Mouse (Mus musculus): ENCODE data around the gene Mettl26. TPM values are rescaled to one million over a fixed set of nuclear protein-coding genes. Genes with fewer than 3 reads are reported as not detected.
A peak's percentile ranks its signal among the peaks of the same experiment; 100 is the strongest.

Mettl26 gene
- polyA plus RNA-seq, 1 experiment from 2014 or later, result 74.5 TPM

DNA sequence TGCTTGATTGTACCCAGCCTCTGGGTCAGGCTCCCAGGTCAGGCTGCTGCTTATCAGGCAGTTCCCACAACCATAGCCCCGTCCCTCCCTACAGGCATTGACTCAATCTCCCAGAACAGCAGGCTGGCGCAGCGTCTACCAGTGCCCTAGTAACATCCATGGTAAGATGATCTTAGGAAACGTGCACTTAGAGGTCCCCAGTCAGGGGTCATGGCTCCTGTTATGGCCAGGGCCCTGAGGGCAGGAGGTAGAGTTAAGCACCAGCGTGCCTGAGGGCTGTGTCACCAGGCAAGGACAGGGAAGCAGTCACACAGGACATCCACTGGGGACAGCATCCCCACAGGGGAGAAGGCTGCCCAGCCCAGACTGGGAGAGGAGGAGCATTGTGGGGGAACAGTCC is 7.4 kb downstream of the Mettl26 start:
- DNase-seq (ENCODE audit: low spot score) (no peak), ATAC-seq (replicated peaks; ENCODE audit: low FRiP score) (peak; percentile 50)
- WGBS, result 41% methylated on average over 5 of the region's 5 CpGs
- Histone ChIP-seq H3K9ac (ENCODE audit: low read depth, low read length) (0 out of 2 replicates have a peak overlapping the region, but pooled peaks have one; percentile 7), H3K4me1 (replicated peaks; ENCODE audit: control insufficient read depth, insufficient read depth, low read length) (peaks cover 30% of the 10 kb centered on the region), H3K27me3 (replicated peaks; ENCODE audit: control insufficient read depth, insufficient read depth, low read length) (no peaks in the 10 kb centered on the region), H3K36me3 (ENCODE audit: control insufficient read depth, insufficient read depth, low read length) (peaks cover 17% of the 10 kb centered on the region), H3K27ac (ENCODE audit: low read depth, low read length) (peak overlapping the region; percentile 62; the same call in 1 of the 2 replicates), H3K9me3 (ENCODE audit: control insufficient read depth, low read length) (no peaks in the 10 kb centered on the region), H3K4me2 (no peak overlapping the region), H3K4me3 (ENCODE audit: low read depth, low read length) (no peak overlapping the region)

DNA sequence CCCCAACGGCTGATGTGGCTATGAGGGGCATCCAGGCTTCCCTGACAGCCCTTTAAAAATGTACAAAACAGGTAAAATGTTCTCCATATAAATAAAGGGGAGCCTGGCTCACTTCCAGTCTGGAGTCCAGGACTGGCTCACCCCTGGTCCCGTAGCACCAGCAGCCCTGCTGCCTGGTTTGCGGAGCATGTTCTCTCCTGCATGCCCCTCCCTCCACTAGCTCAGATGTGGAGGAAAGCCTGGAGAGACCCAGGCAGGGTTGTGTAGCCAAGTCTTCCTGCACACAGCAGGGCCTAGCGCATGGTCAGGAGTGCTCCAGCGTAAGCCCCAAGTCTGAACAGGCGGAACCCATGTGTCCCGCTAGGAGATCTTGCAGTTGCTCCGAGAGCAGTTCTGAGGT is 8.4 kb downstream of the Mettl26 start:
- no peak overlapping the region for H3K4me2 ChIP-seq
- no peak for DNase-seq (ENCODE audit: low spot score)
- H3K9me3 ChIP-seq (ENCODE audit: control insufficient read depth, low read length), result no peaks in the 10 kb centered on the region
- 91% methylated on average over 8 of the region's 8 CpGs for WGBS
- peaks cover 17% of the 10 kb centered on the region for H3K36me3 ChIP-seq (ENCODE audit: control insufficient read depth, insufficient read depth, low read length)
- H3K4me1 ChIP-seq (replicated peaks; ENCODE audit: control insufficient read depth, insufficient read depth, low read length), result peaks cover 30% of the 10 kb centered on the region
- ATAC-seq (replicated peaks; ENCODE audit: low FRiP score), result no peak
- H3K4me3 ChIP-seq (ENCODE audit: low read depth, low read length), result no peak overlapping the region
- no peak overlapping the region for H3K27ac ChIP-seq (ENCODE audit: low read depth, low read length)
- H3K9ac ChIP-seq (ENCODE audit: low read depth, low read length), result no peak overlapping the region
- no peaks in the 10 kb centered on the region for H3K27me3 ChIP-seq (replicated peaks; ENCODE audit: control insufficient read depth, insufficient read depth, low read length)

DNA sequence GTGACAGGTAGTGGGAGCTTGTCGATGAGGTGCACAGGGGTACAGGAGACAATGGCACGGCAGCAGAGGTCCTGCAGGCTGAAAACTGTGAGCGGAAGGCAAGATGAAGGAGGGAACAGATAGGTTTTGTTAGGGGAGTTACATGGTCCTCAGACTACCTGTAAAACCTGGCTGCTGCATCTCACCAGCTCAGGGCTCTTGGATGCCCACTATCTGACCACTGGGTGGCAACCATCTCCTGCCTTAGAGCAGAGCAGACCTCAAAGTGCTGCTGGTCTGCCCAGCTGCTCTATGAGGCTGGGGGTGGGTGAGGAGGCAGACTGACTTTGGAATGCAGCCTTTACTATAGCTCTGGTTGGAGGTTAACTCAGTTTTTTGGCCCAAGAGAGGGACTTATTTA is 8.9 kb downstream of the Mettl26 start:
- Histone ChIP-seq H3K4me2 (no peak overlapping the region), H3K27ac (ENCODE audit: low read depth, low read length) (no peak overlapping the region), H3K9me3 (ENCODE audit: control insufficient read depth, low read length) (no peaks in the 10 kb centered on the region), H3K9ac (ENCODE audit: low read depth, low read length) (no peak overlapping the region), H3K27me3 (replicated peaks; ENCODE audit: control insufficient read depth, insufficient read depth, low read length) (no peaks in the 10 kb centered on the region), H3K4me3 (ENCODE audit: low read depth, low read length) (no peak overlapping the region), H3K4me1 (replicated peaks; ENCODE audit: control insufficient read depth, insufficient read depth, low read length) (peaks cover 28% of the 10 kb centered on the region), H3K36me3 (ENCODE audit: control insufficient read depth, insufficient read depth, low read length) (peaks cover 16% of the 10 kb centered on the region)
- WGBS, result 92% methylated on average over 3 of the region's 3 CpGs
- ATAC-seq (replicated peaks; ENCODE audit: low FRiP score), result no peak
- DNase-seq (ENCODE audit: low spot score), result no peak

DNA sequence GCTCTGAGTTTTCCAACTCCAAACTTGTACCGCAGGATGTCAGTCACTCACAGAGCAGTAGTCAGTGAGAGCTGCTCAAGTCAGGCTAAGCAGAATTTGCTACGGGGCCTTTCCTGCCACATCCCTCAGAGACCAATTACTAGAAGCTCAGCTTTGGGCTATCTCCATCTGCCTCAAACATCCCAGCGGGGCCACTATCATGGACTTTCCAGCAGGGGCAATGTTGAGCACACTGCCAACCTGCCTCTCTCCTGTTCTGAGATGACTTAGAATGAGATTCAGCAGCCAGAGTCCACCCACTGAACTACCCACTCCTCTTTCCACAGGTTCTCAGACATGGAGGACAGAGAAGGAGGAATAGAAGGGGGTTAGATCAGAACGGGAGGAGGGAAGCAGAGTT is 10.8 kb downstream of the Mettl26 start:
- 62% methylated on average over 4 of the region's 4 CpGs for WGBS
- Histone ChIP-seq H3K4me2 (no peak overlapping the region), H3K27ac (ENCODE audit: low read depth, low read length) (no peak overlapping the region), H3K9me3 (ENCODE audit: control insufficient read depth, low read length) (no peaks in the 10 kb centered on the region), H3K27me3 (replicated peaks; ENCODE audit: control insufficient read depth, insufficient read depth, low read length) (no peaks in the 10 kb centered on the region), H3K4me3 (ENCODE audit: low read depth, low read length) (no peak overlapping the region), H3K4me1 (replicated peaks; ENCODE audit: control insufficient read depth, insufficient read depth, low read length) (peaks cover 19% of the 10 kb centered on the region), H3K9ac (ENCODE audit: low read depth, low read length) (no peak overlapping the region), H3K36me3 (ENCODE audit: control insufficient read depth, insufficient read depth, low read length) (peaks cover 14% of the 10 kb centered on the region)
- DNase-seq (ENCODE audit: low spot score), result no peak
- ATAC-seq (replicated peaks; ENCODE audit: low FRiP score), result 0 out of 2 replicates have a peak, but pooled peaks have one; percentile 30

DNA sequence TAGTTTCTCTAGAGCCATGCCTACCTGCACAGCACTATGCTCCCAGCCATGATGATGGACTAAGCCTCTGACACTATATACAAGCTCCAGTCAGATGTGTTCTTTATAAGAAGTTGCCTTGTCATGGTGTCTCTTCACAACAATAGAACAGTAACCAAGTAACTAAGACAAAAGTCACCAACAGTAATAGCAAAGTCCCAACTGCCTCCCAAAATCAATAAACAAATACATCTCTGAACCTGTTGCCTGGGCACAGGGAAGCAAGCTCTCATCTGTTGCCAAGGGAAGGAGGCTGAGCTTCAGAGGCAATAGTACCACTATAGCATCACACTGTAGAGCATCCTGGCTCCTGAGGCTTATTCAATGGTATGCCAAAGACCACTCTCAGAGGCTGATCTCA is 11.9 kb downstream of the Mettl26 start:
- Histone ChIP-seq H3K36me3 (ENCODE audit: control insufficient read depth, insufficient read depth, low read length) (peaks cover 14% of the 10 kb centered on the region), H3K9me3 (ENCODE audit: control insufficient read depth, low read length) (no peaks in the 10 kb centered on the region), H3K27ac (ENCODE audit: low read depth, low read length) (no peak overlapping the region), H3K27me3 (replicated peaks; ENCODE audit: control insufficient read depth, insufficient read depth, low read length) (no peaks in the 10 kb centered on the region), H3K9ac (ENCODE audit: low read depth, low read length) (no peak overlapping the region), H3K4me3 (ENCODE audit: low read depth, low read length) (no peak overlapping the region), H3K4me2 (no peak overlapping the region), H3K4me1 (replicated peaks; ENCODE audit: control insufficient read depth, insufficient read depth, low read length) (peaks cover 8% of the 10 kb centered on the region)
- no peak for ATAC-seq (replicated peaks; ENCODE audit: low FRiP score)
- DNase-seq (ENCODE audit: low spot score), result no peak

DNA sequence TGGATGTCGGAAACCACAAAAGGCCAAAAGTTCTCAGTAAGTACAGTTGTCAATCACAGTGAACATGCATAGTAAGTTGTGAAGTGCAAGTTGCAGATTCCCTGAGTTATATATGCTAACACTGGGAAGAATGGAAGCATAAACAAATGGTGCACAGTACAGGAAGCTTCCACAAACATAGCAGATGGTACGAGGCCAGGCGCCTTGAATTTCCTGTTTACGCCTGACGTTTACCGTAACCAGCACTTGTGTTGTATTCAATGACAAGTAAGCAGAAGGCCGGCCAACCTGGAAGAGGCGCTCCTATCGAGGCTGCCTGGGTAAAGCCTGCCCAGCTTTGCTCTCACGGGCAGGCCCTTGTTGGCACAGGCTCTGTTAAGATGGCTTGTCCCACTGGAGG is 12.6 kb downstream of the Mettl26 start:
- DNase-seq (ENCODE audit: low spot score), result no peak
- no peaks in the 10 kb centered on the region for H3K9me3 ChIP-seq (ENCODE audit: control insufficient read depth, low read length)
- 73% methylated on average over 10 of the region's 10 CpGs for WGBS
- ATAC-seq (replicated peaks; ENCODE audit: low FRiP score), result no peak
- H3K4me1 ChIP-seq (replicated peaks; ENCODE audit: control insufficient read depth, insufficient read depth, low read length), result peaks cover 1% of the 10 kb centered on the region
- H3K27me3 ChIP-seq (replicated peaks; ENCODE audit: control insufficient read depth, insufficient read depth, low read length), result no peaks in the 10 kb centered on the region
- H3K36me3 ChIP-seq (ENCODE audit: control insufficient read depth, insufficient read depth, low read length), result peaks cover 14% of the 10 kb centered on the region
- no peak overlapping the region for H3K4me3 ChIP-seq (ENCODE audit: low read depth, low read length)
- H3K27ac ChIP-seq (ENCODE audit: low read depth, low read length), result no peak overlapping the region
- H3K4me2 ChIP-seq, result no peak overlapping the region
- no peak overlapping the region for H3K9ac ChIP-seq (ENCODE audit: low read depth, low read length)

GRCm38 (mm10) chr17:25888837-25889236 is 14.0 kb downstream of the Mettl26 start:
- H3K27me3 ChIP-seq (replicated peaks; ENCODE audit: control insufficient read depth, insufficient read depth, low read length), result no peaks in the 10 kb centered on the region
- H3K36me3 ChIP-seq (ENCODE audit: control insufficient read depth, insufficient read depth, low read length), result peaks cover 7% of the 10 kb centered on the region
- no peak overlapping the region for H3K4me2 ChIP-seq
- no peak overlapping the region for H3K27ac ChIP-seq (ENCODE audit: low read depth, low read length)
- H3K4me1 ChIP-seq (replicated peaks; ENCODE audit: control insufficient read depth, insufficient read depth, low read length), result no peaks in the 10 kb centered on the region
- ATAC-seq (replicated peaks; ENCODE audit: low FRiP score), result no peak
- no peak for DNase-seq (ENCODE audit: low spot score)
- H3K4me3 ChIP-seq (ENCODE audit: low read depth, low read length), result no peak overlapping the region
- no peak overlapping the region for H3K9ac ChIP-seq (ENCODE audit: low read depth, low read length)
- WGBS, result 82% methylated on average over 3 of the region's 3 CpGs
- no peaks in the 10 kb centered on the region for H3K9me3 ChIP-seq (ENCODE audit: control insufficient read depth, low read length)

GRCm38 (mm10) chr17:25893975-25894617 is 19.2 kb downstream of the Mettl26 start:
- H3K4me2 ChIP-seq, result no peak overlapping the region
- no peaks in the 10 kb centered on the region for H3K9me3 ChIP-seq (ENCODE audit: control insufficient read depth, low read length)
- no peaks in the 10 kb centered on the region for H3K36me3 ChIP-seq (ENCODE audit: control insufficient read depth, insufficient read depth, low read length)
- no peak overlapping the region for H3K27ac ChIP-seq (ENCODE audit: low read depth, low read length)
- no peak for DNase-seq (ENCODE audit: low spot score)
- no peak overlapping the region for H3K9ac ChIP-seq (ENCODE audit: low read depth, low read length)
- H3K27me3 ChIP-seq (replicated peaks; ENCODE audit: control insufficient read depth, insufficient read depth, low read length), result no peaks in the 10 kb centered on the region
- peaks cover 14% of the 10 kb centered on the region for H3K4me1 ChIP-seq (replicated peaks; ENCODE audit: control insufficient read depth, insufficient read depth, low read length)
- ATAC-seq (replicated peaks; ENCODE audit: low FRiP score), result peak; percentile 68; the same call in 1 of the 2 replicates
- no peak overlapping the region for H3K4me3 ChIP-seq (ENCODE audit: low read depth, low read length)
- 32% methylated on average over 2 of the region's 2 CpGs for WGBS

DNA sequence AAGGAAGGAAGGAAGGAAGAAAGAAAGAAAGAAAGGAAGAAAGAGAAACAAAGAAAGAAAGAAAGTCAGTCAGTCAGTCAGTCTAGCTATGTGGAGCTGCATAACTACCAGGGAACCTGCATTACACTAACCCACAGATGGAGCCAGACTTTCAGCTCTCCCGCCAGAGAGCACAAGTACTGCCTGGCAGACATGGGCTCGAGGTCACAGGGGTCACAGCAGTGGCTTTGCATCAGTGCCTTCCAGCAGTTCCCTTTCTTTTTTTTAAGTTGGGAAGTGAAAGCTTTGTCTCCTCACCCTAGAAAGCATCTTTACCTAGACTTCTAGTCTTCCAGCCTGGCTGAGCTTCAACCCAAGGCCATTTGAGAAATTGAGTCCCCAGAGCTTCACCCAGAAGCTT is 20.5 kb downstream of the Mettl26 start:
- no peak overlapping the region for H3K9ac ChIP-seq (ENCODE audit: low read depth, low read length)
- DNase-seq (ENCODE audit: low spot score), result no peak
- peaks cover 14% of the 10 kb centered on the region for H3K4me1 ChIP-seq (replicated peaks; ENCODE audit: control insufficient read depth, insufficient read depth, low read length)
- no peaks in the 10 kb centered on the region for H3K9me3 ChIP-seq (ENCODE audit: control insufficient read depth, low read length)
- 34% methylated on average over 2 of the region's 2 CpGs for whole genome bisulfite sequencing
- H3K27me3 ChIP-seq (replicated peaks; ENCODE audit: control insufficient read depth, insufficient read depth, low read length), result no peaks in the 10 kb centered on the region
- H3K36me3 ChIP-seq (ENCODE audit: control insufficient read depth, insufficient read depth, low read length), result no peaks in the 10 kb centered on the region
- H3K4me2 ChIP-seq, result no peak overlapping the region
- no peak overlapping the region for H3K27ac ChIP-seq (ENCODE audit: low read depth, low read length)
- H3K4me3 ChIP-seq (ENCODE audit: low read depth, low read length), result no peak overlapping the region
- ATAC-seq (replicated peaks; ENCODE audit: low FRiP score), result no peak

Measured in liver, embryonic 11.5 days (tissue).